Mouse (Mus musculus) v-Abl transformed pro-B cells (cell line): ENCODE results near the gene Lap3.

Source experiments
- in situ Hi-C, 2 experiments: fragments of 400-800 bp; cut with MboI; formaldehyde crosslinking; loops; one replicate each; pipeline ENCODE4 v1.15.1; 2025; ENCODE audit not compliant: unreplicated experiment in 2 of 2

Gene Lap3

DNA sequence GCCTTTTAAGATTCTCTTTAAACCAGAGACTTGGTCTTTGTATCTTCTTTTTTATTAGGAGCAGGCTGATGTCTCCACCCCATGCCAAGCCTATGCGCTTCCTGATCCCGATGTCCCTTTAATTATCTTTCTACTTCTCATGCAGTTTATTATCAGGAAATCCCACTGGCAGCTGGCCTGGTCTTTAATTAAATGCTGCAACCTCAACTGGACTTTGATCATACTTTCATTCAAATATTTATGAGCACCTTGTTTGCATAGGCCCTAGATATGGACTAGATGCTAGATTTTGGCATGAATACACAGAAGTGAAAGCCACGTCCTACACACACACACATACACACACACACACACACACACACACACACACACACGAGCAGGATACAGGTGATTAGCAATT, 1.4 kb upstream of the Lap3 start:
- in situ Hi-C loops: loop anchor here (5.0 to 25.0 kb wide), 2 partner anchors 39 to 371 kb away; partner anchors contain the start of genes Lcorl (in 2 of the 2), Clrn2 (in 1 of the 2) and Qdpr (in 1 of the 2)

DNA sequence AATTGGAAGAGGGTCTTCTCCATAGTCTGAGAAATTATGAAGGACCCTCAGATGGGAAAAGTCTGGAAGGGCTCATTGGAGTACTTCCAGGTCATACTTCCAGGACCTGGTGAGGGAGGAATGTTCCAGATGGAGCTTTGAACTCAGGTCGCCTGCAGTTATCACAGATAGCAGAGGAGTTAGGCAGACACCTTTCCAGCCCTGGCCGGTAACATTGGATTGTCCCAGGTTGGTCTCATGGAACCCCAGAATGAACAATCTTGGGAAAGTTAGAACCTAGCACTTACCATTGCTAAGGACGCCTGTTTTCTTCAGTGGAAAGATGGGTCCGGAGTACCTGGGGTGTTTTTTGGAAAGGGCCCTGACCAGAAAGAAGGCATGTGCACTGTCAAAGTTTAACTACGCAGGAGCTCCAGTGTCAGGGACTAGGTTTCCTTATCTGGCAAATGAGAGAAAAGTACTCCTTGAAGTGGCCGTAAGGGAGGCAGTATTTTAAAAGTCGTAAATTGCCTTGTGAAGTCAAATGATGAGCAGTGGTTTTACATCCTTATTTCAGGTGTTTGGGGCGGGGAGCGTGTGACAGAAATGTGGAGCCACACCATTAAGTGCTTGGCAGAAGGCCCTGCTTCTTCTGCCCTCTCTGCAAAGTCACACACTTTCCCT, 1.1 kb downstream of the Lap3 start:
- in situ Hi-C loops: loop anchor here (5.0 to 25.0 kb wide), 2 partner anchors 42 to 368 kb away; partner anchors contain the start of genes Lcorl (in 2 of the 2), Clrn2 (in 1 of the 2) and Qdpr (in 1 of the 2)

DNA sequence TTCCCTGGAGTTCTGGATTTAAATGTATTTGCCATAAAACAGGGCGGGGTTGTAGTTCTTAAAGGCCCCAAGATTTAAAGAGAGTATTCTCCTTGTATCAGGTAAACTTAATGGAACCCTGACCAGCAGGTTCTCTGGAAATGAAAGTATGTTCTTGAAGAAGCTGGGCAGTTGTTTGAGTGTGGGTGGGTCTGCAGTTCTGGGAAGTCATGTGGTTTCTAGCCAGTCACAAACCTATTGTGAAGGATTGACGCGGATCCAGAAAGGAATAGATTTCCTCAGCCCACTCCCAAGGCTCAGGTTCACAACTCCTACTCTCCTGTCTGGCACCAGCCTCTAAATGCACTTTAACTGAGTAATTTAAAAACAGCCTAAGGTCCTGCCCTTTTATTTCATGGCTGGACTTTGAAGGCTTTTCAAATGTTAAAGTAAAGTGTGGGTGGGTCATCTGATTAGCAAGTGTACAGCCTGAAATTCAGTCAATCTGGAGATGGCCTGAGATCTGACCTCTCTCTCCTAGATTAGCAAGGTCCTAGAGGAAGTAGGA, 2.3 kb downstream of the Lap3 start:
- in situ Hi-C loops: loop anchor here (25.0 kb wide), 1 partner anchor 367 kb away; the partner anchor contains the start of gene Lcorl (in 2 of the 2)

DNA sequence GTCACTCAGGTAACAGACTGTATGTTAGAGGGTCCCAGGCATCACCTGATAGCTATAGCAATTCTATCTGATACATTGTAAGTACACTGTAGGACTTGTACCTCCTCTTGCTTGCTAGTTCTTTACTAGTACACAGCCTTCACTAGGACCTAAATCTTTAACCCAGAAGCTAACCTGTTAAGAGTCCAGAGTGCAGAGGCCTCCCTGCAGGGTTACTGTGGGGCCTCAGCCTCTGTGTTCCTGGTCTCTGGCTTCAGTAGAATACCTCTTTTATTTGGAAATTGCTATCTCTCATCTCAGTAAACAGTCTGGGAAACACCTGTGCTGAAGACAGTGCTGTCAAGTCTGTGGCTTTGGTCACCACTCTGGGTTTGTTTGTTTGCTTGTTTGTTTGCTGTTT, 2.9 kb downstream of the Lap3 start:
- in situ Hi-C loops: loop anchor here (25.0 kb wide), 1 partner anchor 366 kb away; the partner anchor contains the start of gene Lcorl (in 2 of the 2)

DNA sequence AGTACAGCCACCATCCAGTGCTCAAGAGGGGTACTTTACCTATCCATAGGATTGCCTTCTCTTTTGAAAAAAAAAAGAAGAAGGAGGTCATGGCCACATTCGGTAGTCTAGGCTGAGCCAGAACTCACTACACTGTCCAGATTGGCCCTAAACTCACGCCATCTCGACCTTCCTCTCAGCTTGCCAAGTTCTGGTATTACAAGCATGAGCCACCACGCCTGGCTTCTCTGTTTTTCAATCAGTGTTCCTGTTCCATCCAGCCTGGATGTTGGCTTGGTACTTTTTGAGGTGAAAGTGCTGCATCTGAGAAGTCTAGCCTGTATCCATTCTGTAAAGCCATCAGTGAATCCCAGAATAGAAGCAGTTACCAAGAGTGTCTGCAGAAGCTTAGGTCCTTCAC, 3.3 kb downstream of the Lap3 start:
- in situ Hi-C loops: loop anchor here (25.0 kb wide), 1 partner anchor 366 kb away; the partner anchor contains the start of gene Lcorl (in 2 of the 2)

DNA sequence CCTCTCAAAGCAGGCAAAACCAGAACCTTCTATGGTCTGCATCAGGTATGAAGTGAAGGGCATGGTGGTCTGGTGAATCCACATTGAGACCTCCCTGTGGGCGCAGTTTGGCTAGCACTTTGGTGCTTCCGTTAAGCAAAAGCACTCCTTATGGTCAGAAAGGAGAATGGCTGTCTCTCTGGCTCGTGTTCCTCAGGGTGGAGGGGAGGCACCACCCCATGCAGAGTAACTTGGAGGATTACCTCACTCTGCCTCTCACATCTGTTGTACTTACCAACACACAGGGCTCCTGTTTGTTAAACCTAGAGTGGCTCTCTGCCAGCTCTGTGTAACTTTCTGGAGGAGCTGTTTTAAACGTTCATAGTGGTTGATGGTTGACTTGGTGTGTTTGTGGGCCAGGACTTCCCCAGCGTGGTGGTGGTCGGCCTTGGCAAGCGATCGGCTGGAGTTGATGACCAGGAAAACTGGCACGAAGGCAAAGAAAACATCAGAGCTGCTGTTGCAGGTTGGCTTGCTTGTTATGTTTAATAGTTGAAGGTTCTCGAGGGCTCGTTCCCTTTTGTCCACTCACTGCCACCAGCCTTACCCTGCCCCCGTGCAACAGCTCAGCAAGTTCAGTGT, 3.9 kb downstream of the Lap3 start:
- in situ Hi-C loops: loop anchor here (25.0 kb wide), 1 partner anchor 365 kb away; the partner anchor contains the start of gene Lcorl (in 2 of the 2)

DNA sequence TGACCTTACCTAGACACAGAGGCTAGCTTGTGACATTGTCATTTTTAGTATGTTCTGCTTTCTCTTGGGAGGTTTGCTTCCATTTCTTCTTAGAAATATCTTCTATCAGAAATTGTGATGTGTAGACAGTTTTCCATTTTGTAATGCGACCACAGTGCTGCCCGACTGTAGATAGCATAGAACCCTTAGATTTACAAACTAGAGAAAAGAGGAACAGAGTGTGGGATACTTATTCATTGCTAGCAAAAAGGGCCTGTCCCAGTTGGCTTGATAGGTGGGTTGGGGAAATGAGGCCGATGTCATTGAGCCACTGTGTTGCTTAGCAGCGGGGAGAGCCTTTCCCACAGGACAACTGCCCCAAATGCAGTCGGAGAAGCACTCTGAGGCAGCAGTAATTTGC, 4.4 kb downstream of the Lap3 start:
- in situ Hi-C loops: loop anchor here (25.0 kb wide), 1 partner anchor 365 kb away; the partner anchor contains the start of gene Lcorl (in 2 of the 2)

DNA sequence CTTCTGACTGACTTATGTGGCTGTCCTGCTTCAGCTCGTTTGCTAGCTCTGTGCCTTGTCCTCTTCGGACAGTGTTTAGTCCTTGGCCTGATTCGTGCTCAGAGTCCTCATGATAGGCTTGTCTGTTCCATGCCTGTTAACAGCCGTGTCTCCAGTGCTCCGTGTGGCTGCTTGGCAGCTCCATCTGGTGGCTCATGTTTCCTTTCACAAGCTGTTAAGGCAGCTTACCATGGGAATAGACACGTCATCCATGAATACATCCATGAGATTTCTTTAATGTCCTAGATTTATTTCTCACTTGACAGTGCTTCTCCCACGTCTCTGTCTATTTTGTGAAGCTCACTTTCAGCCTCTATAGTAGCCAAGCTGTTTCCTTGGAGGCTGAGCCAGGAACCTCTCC, 16.9 kb downstream of the Lap3 start:
- in situ Hi-C loops: no loop called here

DNA sequence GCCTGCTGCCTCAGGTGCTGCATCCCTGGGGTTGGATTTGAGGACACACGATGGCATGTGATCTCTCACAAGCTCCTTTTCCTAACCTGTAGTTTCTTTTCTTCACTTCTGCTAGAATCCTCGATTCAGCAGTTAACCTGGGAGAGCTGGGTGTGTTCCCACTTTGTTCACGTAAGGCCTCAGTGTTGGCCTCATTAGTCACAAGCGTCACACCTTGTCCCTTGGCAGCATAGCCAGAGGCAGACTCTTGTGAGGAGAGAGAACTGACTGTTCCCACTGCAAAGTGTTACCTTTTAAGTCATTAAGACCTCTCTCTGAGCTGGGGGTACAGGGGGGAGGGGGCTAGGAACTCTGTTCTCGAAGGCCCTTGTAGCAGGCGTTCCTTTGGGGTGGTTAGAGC, 19.7 kb downstream of the Lap3 start:
- in situ Hi-C loops: no loop called here

DNA sequence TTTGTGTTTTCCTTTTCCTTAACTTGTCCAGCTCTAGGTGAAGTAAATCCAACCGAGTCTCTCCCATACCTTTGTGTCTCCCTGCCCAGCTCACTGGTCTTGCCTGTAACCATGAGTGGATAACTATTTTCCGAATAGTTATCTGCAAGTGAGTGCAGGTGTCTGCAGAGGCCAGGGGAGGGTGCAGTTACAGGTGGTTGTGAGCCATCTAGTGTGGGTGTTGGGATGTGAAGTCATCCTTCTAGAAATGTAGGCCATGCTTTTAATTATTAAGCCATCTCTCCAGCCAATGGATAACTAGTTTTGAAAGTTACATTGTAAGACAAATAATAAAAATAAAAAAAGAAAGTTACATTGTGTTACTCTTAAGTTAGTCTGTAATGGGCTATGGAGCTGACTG, 20.3 kb downstream of the Lap3 start:
- in situ Hi-C loops: no loop called here

DNA sequence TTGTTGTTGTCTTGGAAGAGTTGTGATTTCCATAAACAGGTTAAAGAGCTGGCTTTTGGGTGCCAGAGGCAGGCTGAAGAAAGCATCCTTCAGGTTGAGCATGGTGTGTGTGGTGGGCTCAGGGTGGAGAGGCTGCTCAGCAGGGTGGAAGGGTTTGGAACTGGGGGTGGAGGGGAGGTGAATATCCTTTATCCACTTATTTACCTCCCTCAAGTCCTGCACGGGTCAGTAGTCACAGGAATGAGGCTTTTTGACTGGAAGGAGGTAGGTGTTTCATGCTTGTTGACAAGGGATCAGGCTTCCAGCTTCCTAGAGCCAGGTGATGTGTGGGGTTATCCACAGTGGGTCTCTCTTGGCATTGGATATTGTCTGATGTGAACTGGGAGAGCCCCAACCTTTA, 21.4 kb downstream of the Lap3 start:
- in situ Hi-C loops: no loop called here

DNA sequence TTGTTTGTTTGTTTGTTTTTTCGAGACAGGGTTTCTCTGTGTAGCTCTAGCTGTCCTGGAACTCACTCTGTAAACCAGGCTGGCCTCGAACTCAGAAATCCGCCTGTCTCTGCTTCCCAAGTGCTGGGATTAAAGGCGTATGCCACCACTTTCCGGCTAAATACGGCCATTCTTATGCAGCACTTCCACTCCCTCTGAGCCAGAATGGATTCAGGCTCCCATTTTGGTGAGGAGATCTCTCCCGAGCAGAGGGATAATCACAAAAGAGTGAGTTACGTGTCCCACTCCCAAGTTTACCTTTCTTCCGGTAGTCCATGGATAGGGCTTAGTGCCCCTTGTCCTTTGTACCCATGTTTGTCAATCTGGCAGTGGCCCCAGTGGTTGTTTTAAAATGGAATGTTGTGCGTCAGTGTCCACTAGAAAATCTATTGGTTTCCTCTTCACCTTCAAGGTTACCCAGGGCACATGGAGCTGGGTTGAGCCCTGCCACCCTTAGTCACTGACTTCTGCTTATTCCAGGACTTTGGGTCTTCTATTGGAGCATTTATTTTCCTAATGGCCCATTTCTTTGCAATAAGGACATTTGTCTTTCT, 22.1 kb downstream of the Lap3 start:
- in situ Hi-C loops: no loop called here

DNA sequence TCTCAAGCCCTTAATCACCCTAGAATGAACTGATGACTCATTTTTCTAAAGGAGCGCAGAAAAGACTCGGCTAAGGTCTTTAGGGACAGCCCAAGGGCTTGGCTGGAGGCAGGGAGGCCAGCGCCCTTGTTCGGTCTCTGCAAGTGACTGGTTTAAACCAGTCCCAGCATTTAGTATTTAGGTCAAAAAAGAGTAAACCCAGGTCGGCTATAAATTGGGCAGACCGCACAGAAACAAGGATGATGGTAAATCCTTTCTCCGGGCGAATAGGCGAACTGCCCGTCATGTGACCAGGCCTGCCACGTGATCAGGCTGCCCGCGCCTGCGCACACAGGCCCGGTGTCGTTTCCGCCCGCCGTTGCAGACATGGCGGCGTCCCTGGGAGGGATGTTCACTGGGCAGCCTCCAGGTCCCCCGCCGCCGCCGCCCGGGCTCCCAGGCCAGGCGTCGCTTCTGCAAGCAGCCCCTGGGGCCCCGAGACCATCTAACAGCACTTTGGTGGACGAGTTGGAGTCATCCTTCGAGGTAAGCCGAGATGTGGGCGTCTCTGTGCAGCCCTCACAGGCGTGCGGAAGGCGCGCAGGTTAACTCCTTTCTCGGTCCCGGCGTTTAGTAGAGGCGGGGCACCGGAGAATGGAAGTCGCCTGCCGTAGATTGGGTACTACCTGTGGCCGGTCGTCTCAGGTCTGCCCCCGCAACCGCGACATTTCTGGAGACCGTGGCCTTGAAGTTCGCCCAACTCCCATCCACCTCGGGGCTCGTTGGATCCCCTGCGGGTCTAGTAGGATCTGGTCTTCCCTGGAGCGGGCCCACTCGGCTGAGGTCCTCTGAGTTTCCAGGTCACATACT, 27.0 kb downstream of the Lap3 start, which contains the start of gene Med28:
TSS of gene Med28 (plus strand) at position 270 of the 849 bp plus-strand sequence.
- in situ Hi-C loops: no loop called here

DNA sequence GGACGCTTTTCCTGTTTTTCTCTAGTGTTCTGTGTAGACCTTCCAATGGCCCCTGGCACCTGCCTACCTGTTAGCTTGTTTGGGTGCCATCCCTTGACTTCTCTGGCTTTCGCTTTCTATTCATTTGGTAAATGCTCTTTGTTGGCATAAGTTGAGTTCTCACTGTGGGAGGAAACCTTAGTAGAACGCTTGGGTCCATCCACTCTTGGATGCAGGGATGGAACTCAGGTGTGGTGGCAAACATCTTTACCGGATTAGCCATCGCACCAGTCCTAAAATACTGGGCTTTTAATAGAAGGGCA, 27.6 kb downstream of the Lap3 start:
- in situ Hi-C loops: no loop called here

DNA sequence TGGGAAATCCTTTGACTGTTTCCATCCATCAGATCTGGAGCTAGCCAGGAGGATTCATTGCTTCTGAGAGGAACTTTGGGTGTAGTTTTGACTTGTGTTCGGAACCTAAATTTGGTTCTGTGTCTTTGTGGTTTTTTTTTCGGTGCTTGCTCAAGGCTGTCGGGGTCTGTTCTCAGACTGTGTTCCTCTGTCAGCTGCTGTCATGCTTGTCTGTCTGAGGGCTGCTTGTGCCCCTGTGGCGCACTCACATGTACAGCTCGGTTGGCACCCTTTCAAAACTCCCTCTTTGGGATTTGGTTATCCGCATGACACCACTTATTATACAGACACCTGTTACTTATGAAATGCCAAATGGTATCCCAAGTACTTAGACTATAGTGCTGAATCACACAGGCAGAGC, 28.4 kb downstream of the Lap3 start:
- in situ Hi-C loops: no loop called here

DNA sequence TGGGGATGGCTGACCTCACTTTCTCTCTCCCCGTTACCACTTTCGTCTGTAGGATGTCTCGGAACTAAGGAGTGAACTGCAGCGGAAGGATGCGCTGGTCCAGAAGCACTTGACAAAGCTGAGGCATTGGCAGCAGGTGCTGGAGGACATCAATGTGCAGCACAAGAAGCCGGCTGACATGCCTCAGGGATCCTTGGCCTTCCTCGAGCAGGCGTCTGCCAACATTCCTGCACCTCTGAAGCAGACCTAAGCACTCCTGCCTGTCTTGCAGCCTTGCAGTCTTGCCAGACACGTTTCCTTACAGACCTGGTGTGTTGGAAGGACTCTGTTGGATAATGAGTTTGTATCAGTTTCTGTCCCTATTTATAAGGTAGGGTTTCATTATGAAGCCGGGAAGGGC, 31.9 kb downstream of the Lap3 start:
- in situ Hi-C loops: no loop called here

DNA sequence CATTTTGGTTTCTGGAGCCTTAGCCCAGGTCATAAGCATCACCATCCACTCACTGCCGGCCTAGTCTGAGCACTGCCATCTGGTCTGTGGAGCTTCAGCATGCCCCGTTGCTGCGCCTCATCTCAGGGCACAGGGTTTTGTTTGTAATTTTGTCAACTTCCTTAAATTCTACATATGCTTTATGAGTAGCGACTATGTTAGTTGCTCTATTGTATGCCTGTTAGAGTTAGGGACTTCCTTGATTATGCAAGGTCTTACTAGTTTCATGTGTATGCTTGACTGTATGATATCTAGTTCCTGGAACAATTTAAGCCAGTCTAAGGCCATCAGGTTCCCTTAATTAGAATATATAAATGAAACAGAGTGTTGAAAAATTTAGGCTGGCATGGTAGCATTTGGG, 33.2 kb downstream of the Lap3 start:
- in situ Hi-C loops: no loop called here

DNA sequence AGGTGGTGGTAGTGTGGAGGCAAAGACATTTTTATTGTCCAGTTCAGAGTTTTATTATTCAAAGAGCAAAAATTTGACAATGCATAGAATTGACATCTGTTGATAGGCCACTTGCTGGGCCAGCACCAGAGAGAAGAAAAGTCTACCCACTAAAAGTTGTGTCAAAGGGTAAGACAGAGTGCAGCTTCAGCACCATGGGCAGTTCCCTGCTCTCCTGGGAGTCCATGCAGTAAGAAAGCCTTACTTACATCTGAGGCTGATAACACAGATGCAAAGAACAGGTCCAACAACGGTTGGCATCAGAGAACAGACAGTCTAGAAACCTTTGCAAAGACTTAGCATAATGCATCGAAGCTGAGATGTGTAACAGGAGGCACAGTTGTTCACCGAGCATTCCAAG, 36.5 kb downstream of the Lap3 start:
- in situ Hi-C loops: loop anchor here (5.0 to 10.0 kb wide), 3 partner anchors 55 to 228 kb away; no protein-coding TSS in a partner anchor

DNA sequence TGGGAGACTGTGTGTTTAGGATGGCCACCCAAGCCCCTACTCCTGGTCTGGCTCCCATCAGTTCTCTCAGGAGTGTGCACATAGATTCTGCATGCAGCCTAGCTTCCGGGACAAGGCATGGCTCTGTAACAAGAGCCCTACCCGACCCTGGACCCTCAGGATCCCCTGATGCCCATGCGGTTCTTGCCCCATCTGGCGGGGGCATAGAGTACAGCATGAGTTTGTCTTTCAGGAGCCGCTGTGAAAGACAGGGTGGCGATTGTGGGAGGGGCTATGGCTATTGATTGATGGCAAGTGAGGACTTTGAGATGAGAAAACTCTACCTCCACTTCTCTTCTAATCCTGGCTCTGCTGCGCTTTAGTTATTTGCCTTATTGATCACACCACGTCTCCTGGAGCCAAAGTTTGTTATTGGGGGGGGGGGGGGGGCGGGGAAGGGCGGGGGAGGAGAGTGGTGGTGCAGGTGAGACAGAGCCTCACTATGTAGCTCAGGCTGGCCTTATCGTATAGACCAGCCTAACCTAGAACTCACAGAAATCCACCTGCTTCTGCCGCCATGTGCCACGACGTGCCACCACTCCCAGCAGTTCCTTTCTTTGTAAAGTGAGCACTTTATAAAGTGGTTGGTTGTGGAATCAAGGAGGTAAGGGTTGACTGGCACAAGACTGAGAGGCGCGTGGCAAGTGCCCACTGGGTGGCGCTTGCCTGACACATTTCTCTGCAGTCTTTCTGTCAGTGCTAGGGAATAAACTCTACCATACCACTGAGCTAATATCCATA, 41.3 kb downstream of the Lap3 start:
- in situ Hi-C loops: loop anchor here (5.0 to 10.0 kb wide), 5 partner anchors 60 to 813 kb away; partner anchors contain the start of gene Ncapg (in 2 of the 2)
